In the genomic region with DNA sequence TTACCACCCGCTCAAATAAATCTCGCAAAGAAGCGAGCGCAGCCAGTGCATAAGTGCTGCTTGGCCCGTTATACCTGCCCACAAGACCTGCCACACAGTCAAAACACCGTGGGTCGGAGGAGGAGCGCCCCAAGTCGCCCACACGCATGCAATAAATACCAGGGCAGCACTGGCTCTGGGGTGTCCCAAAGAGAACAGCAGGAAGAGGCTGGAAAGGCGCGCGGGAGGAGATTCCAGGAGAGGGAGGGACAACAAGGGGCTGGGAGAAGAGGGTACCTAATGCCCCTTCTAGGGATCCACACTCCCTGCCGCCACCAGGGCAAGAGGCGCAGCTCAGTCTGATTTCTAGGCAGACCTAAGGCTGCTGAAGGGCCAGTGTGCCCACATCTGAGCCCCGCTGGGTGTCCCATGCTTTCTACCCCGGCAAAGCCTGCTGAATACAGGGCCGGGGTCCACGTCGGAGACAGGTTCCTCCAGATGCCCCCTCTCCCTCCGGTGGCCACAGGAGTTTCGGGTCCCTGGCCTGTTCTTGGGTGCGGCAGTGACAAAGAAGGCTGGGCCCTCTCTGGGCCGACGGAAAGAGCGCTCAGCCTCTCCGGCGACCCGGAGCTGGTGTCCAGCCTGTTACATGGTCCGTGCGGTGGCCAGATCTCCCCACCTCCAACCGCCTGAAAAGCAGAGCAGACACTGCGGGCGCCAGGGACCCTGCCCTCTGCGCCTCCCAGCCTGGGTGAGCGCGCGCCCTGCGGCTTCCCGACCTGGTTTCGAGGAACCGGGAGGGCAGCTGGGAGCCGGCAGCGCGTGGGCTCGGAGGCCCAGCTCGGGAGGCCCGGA, we compare ENCODE assay signal across 8 mouse cellular contexts. TPM values are rescaled to one million over a fixed set of nuclear protein-coding genes. Genes with fewer than 3 reads are reported as not detected.
DNase-seq lines count a peak whose midpoint lies in the region; ATAC-seq and TF ChIP-seq lines count a peak whose summit lies in the region.

No protein-coding gene starts in this region.

- H3K4me2 ChIP-seq in kidney, embryonic 15.5 days: peak overlapping the region; percentile 97
- peak overlapping the region; percentile 92 for H3K4me2 ChIP-seq in embryonic facial prominence, embryonic 15.5 days (replicated peaks)
- peak overlapping the region; percentile 96 for H3K4me2 ChIP-seq in intestine, postnatal 0 days (replicated peaks; ENCODE audit: low read depth)
- peak overlapping the region; percentile 76 for H3K4me2 ChIP-seq in neural tube, embryonic 13.5 days

- H3K4me1 ChIP-seq in kidney, embryonic 15.5 days: peaks cover 71% of the 10 kb centered on the region
- peaks cover 69% of the 10 kb centered on the region for H3K4me1 ChIP-seq in embryonic facial prominence, embryonic 15.5 days
- H3K4me1 ChIP-seq in intestine, postnatal 0 days (replicated peaks; ENCODE audit: control insufficient read depth, insufficient read depth, low read length): 0 out of 2 replicates have a peak, but pooled peaks cover 5% of the 10 kb centered on the region
- H3K4me1 ChIP-seq in neural tube, embryonic 13.5 days (replicated peaks): peaks cover 83% of the 10 kb centered on the region

- H3K27me3 ChIP-seq in kidney, embryonic 15.5 days: peaks cover 100% of the 10 kb centered on the region
- H3K27me3 ChIP-seq in embryonic facial prominence, embryonic 15.5 days: peaks cover 70% of the 10 kb centered on the region
- H3K27me3 ChIP-seq in intestine, postnatal 0 days (replicated peaks; ENCODE audit: control insufficient read depth, insufficient read depth, low read length): peaks cover 97% of the 10 kb centered on the region
- peaks cover 36% of the 10 kb centered on the region for H3K27me3 ChIP-seq in neural tube, embryonic 13.5 days

- no peaks in the 10 kb centered on the region for H3K36me3 ChIP-seq in kidney, embryonic 15.5 days
- H3K36me3 ChIP-seq in embryonic facial prominence, embryonic 15.5 days: no peaks in the 10 kb centered on the region
- no peaks in the 10 kb centered on the region for H3K36me3 ChIP-seq in intestine, postnatal 0 days (ENCODE audit: control insufficient read depth, insufficient read depth)
- peaks cover 3% of the 10 kb centered on the region; the same call in 1 of the 2 replicates for H3K36me3 ChIP-seq in neural tube, embryonic 13.5 days

- no peak for DNase-seq in kidney, postnatal 10 days
- DNase-seq in gastrocnemius, adult 18-20 months (ENCODE audit: low spot score): no peak
- no peak for DNase-seq in left cerebral cortex, postnatal 36 days (ENCODE audit: low spot score in 2 of 2)

- no peak for TF ChIP-seq CTCF in intestine, postnatal 0 days (IDR thresholded peaks at IDR 0.05; ENCODE audit: low read depth)

- intact Hi-C loops in left cerebral cortex, postnatal 36 days (cut with DNase I): loop anchor here (5.0 to 10.0 kb wide), 2 partner anchors 113 to 490 kb away; no protein-coding TSS in a partner anchor

- ATAC-seq in kidney, embryonic 15.5 days (replicated peaks; ENCODE audit: low FRiP score): peak; percentile 16; the same call in 1 of the 2 replicates
- ATAC-seq in embryonic facial prominence, embryonic 15.5 days (ENCODE audit: insufficient number of reproducible peaks, low FRiP score, low TSS enrichment, low read depth): peak; percentile 35
- 0 out of 2 replicates have a peak, but pooled peaks have one; percentile 6 for ATAC-seq in intestine, postnatal 0 days
- peak; percentile 14 for ATAC-seq in neural tube, embryonic 13.5 days (ENCODE audit: low read depth)
- ATAC-seq in inflammation-experienced regulatory T-cells, adult 6 months: no peak

- H3K27ac ChIP-seq in kidney, embryonic 15.5 days: no peak overlapping the region
- H3K27ac ChIP-seq in embryonic facial prominence, embryonic 15.5 days (replicated peaks): peak overlapping the region; percentile 71
- no peak overlapping the region for H3K27ac ChIP-seq in intestine, postnatal 0 days (ENCODE audit: low read depth, low read length)
- H3K27ac ChIP-seq in neural tube, embryonic 13.5 days (replicated peaks): peak overlapping the region; percentile 99

- WGBS in kidney, embryonic 15.5 days: 1% methylated on average over 48 of the region's 48 CpGs
- WGBS in embryonic facial prominence, embryonic 15.5 days: 1% methylated on average over 48 of the region's 48 CpGs
- 1% methylated on average over 48 of the region's 48 CpGs for WGBS in intestine, postnatal 0 days
- under 1% methylated on average over 48 of the region's 48 CpGs for WGBS in neural tube, embryonic 13.5 days

- no peak overlapping the region for H3K9ac ChIP-seq in kidney, embryonic 15.5 days
- H3K9ac ChIP-seq in embryonic facial prominence, embryonic 15.5 days: 0 out of 2 replicates have a peak overlapping the region, but pooled peaks have one; percentile 10
- H3K9ac ChIP-seq in intestine, postnatal 0 days (ENCODE audit: low read depth, low read length): no peak overlapping the region
- peak overlapping the region; percentile 99 for H3K9ac ChIP-seq in neural tube, embryonic 13.5 days

- H3K4me3 ChIP-seq in kidney, embryonic 15.5 days (replicated peaks): peak overlapping the region; percentile 62
- peak overlapping the region; percentile 67 for H3K4me3 ChIP-seq in embryonic facial prominence, embryonic 15.5 days (replicated peaks)
- peak overlapping the region; percentile 65 for H3K4me3 ChIP-seq in intestine, postnatal 0 days (ENCODE audit: low read depth, low read length)
- H3K4me3 ChIP-seq in neural tube, embryonic 13.5 days: peak overlapping the region; percentile 88

- no peaks in the 10 kb centered on the region for H3K9me3 ChIP-seq in kidney, embryonic 15.5 days (replicated peaks)
- H3K9me3 ChIP-seq in embryonic facial prominence, embryonic 15.5 days (replicated peaks): no peaks in the 10 kb centered on the region
- H3K9me3 ChIP-seq in intestine, postnatal 0 days (ENCODE audit: control insufficient read depth): no peaks in the 10 kb centered on the region
- no peaks in the 10 kb centered on the region for H3K9me3 ChIP-seq in neural tube, embryonic 13.5 days

RNA-seq across cellular contexts. Expression of gene Ebf3, which starts 0.7 kb away (rescaled TPM):
- polyA plus RNA-seq in kidney, embryonic 15.5 days (2015; fragmentation: Nextera tagmentation; extraction: Ambion mirVana): 1.5 and 1.6 TPM in 2 replicates
- 6.4 and 6.7 TPM in 2 replicates for polyA plus RNA-seq in embryonic facial prominence, embryonic 15.5 days (2015; fragmentation: Nextera tagmentation; extraction: Ambion mirVana)
- polyA plus RNA-seq in intestine, postnatal 0 days (2015; fragmentation: Nextera tagmentation; extraction: Ambion mirVana): 0.31 and 0.41 TPM in 2 replicates
- polyA plus RNA-seq in neural tube, embryonic 13.5 days (2015; fragmentation: Nextera tagmentation; extraction: Ambion mirVana): 23.9 and 24.1 TPM in 2 replicates
- polyA plus RNA-seq in inflammation-experienced regulatory T-cells, adult 6 months (2017; shearing (Covaris generic)): not detected
- 1 to 10 TPM; 6.2 to 7.2 TPM for total RNA-seq in gastrocnemius, adult 18-20 months (2021)
- under 1 TPM; 0.32 to 0.72 TPM for total RNA-seq in left cerebral cortex, postnatal 36 days (2021)

Comparison
In these comparisons a context has a peak if more than half of its experiments do, and no peak if none do; other contexts are left out.
1. H3K27ac ChIP-seq: peak in embryonic facial prominence, embryonic 15.5 days (single experiment) and neural tube, embryonic 13.5 days (single experiment); none in kidney, embryonic 15.5 days (single experiment) and intestine, postnatal 0 days (single experiment).
2. H3K9ac ChIP-seq: peak in embryonic facial prominence, embryonic 15.5 days (single experiment) and neural tube, embryonic 13.5 days (single experiment); none in kidney, embryonic 15.5 days (single experiment) and intestine, postnatal 0 days (single experiment).
3. Peak in every context shown above with its lines, with median percentiles within 50 percentile points of each other: H3K4me2 ChIP-seq and H3K4me3 ChIP-seq.